Mouse (Mus musculus) cerebellum, adult 2 months (tissue): ENCODE data around the gene Psmd5. TPM values are rescaled to one million over a fixed set of nuclear protein-coding genes. Genes with fewer than 3 reads are reported as not detected.

ENCODE experiments used
- DNase-seq, 2 experiments: peaks; one replicate each; pipeline ENCODE4 v3.0.0; 2021
- H3K27ac ChIP-seq: fragments of 200-500 bp; 2 replicates; pipeline ENCODE4 v1.5.1; 2012; ENCODE audit warnings: low read length, control low read depth, inconsistent platforms; ENCODE audit not compliant: insufficient read depth
- H3K27me3 ChIP-seq: fragments of 200-500 bp; 2 replicates; pipeline ENCODE4 v1.6.1; 2012; ENCODE audit warnings: inconsistent platforms, mild to moderate bottlenecking, low read length, moderate library complexity; ENCODE audit not compliant: control insufficient read depth, insufficient read depth
- H3K4me1 ChIP-seq: fragments of 200-500 bp; 2 replicates; pipeline ENCODE4 v1.6.1; 2011; ENCODE audit warnings: low read length; ENCODE audit not compliant: control insufficient read depth, insufficient read depth
- H3K4me3 ChIP-seq: fragments of 200-500 bp; replicated peaks from 2 replicates; pipeline ENCODE3; 2011; ENCODE audit warnings: mild to moderate bottlenecking, low read depth, low read length, control low read depth; ENCODE audit not compliant: insufficient read depth
- CTCF ChIP-seq: fragments of 200-500 bp; IDR thresholded peaks from 2 replicates; pipeline ENCODE4 v1.5.1; 2011; ENCODE audit warnings: low read depth, mild to moderate bottlenecking, control low read depth, low read length, moderate library complexity, borderline replicate concordance; ENCODE audit not compliant: insufficient read depth
- POLR2A ChIP-seq: fragments of 200-500 bp; IDR thresholded peaks from 2 replicates; pipeline ENCODE4 v1.6.1; 2011; ENCODE audit warnings: low read length, control low read depth, borderline replicate concordance; ENCODE audit not compliant: insufficient read depth
- WGBS: fragments of 180-500 bp; shearing (Covaris S2); methylation state at CpG from one replicate; pipeline ENCODE4 v1.1.7; 2018; 5-methylcytosine and 5-hydroxymethylcytosine counted together
- polyA plus RNA-seq: library from polyadenylated mRNA; depleted of rRNA; stranded (reverse); fragments of >200 nt; gene quantifications from 2 replicates; pipeline ENCODE4 v1.2.3, GENCODE M21; 2012; rRNA removed

The Psmd5 gene
- polyA plus RNA-seq, 1 experiment = 52.9 TPM

GRCm38 (mm10) chr2:34801516-34802482 is 73.0 kb downstream of the Psmd5 start:
- Histone ChIP-seq H3K27me3 (no peaks in the 10 kb centered on the region), H3K4me1 (peaks cover 5% of the 10 kb centered on the region; the same call in 1 of the 2 replicates), H3K4me3 (peak overlapping the region; percentile 81), H3K27ac (peak overlapping the region; percentile 58)
- DNase-seq = peak; percentile 97 to 99
- WGBS = 6% methylated on average over 39 of the region's 39 CpGs
- TF ChIP-seq CTCF (no peak), POLR2A (peak; percentile 92)

DNA sequence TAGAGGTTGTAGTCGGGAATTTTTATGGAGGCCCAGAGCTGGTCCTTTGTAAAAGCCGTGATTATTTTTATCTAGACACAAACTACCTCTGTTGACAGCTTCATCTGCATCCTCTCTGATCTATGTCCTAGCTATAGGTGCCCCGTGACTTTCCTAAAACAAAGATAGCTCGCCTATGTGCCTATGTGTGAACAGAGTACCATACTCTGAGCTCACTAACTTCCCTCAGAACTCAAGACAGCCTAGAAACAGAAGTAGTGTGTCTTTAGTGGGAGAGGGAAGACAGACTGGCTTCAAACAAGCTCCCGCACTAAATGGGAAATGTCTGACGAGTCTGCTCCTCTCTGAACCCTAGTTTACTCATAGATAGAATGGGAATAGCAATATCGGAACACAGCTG is 74.4 kb downstream of the Psmd5 start:
- Histone ChIP-seq H3K27ac (no peak overlapping the region), H3K4me1 (peaks cover 2% of the 10 kb centered on the region; the same call in 1 of the 2 replicates), H3K27me3 (no peaks in the 10 kb centered on the region), H3K4me3 (no peak overlapping the region)
- 89% methylated on average over 7 of the region's 7 CpGs for WGBS
- DNase-seq = no peak
- TF ChIP-seq POLR2A (no peak), CTCF (no peak)

Other genes starting within 250 kb of the Psmd5 start
- 49.4 and 52.8 TPM in 2 replicates for gene Gapvd1, start 119.7 kb downstream of the Psmd5 start, polyA plus RNA-seq
- gene Hspa5, start 103.0 kb downstream of the Psmd5 start, polyA plus RNA-seq = 226 and 249 TPM in 2 replicates
- gene Rabepk, start 75.1 kb downstream of the Psmd5 start, polyA plus RNA-seq = 43.2 and 46.8 TPM in 2 replicates
- 71.4 and 77.5 TPM in 2 replicates for gene Fbxw2, start 48.7 kb downstream of the Psmd5 start, polyA plus RNA-seq
- gene Gm34653, start 42.0 kb downstream of the Psmd5 start, polyA plus RNA-seq = not detected in 2 replicates
- gene Cutal, start 572 bp downstream of the Psmd5 start, polyA plus RNA-seq = 0.88 and 0.89 TPM in 2 replicates
- gene Phf19, start 39.1 kb upstream of the Psmd5 start, polyA plus RNA-seq = 1.7 and 2.2 TPM in 2 replicates
- gene Traf1, start 86.8 kb upstream of the Psmd5 start, polyA plus RNA-seq = 8.4 and 9.1 TPM in 2 replicates
- gene Hc, start 186.5 kb upstream of the Psmd5 start, polyA plus RNA-seq = 0.59 and 1.1 TPM in 2 replicates
- 0.57 and 0.63 TPM in 2 replicates for gene AI182371, start 226.6 kb upstream of the Psmd5 start, polyA plus RNA-seq
- 15.1 and 15.7 TPM in 2 replicates for gene Cntrl, start 234.5 kb upstream of the Psmd5 start, polyA plus RNA-seq